Mouse (Mus musculus) gastrocnemius, postnatal 4 days (tissue): ENCODE measurements around the gene Sdsl. TPM values are rescaled to one million over a fixed set of nuclear protein-coding genes. Genes with fewer than 3 reads are reported as not detected.

Experiments used
- DNase-seq, 2 experiments: peaks; one replicate each; pipeline ENCODE4 v3.0.0; 2021 to 2022; ENCODE audit warnings: low spot score in 2 of 2, mixed read lengths in 2 of 2
- total RNA-seq, 2 experiments: library from RNA; stranded (reverse); gene quantifications; 2 replicates each; pipeline ENCODE4 v1.2.3; 2021

The Sdsl gene
- total RNA-seq, 2 experiments from 2014 or later = 0.32 to 0.73 TPM

- no peak for DNase-seq
Observed at GRCm38 (mm10) chr5:120495064-120495702, 22.6 kb upstream of the Sdsl start.

DNA sequence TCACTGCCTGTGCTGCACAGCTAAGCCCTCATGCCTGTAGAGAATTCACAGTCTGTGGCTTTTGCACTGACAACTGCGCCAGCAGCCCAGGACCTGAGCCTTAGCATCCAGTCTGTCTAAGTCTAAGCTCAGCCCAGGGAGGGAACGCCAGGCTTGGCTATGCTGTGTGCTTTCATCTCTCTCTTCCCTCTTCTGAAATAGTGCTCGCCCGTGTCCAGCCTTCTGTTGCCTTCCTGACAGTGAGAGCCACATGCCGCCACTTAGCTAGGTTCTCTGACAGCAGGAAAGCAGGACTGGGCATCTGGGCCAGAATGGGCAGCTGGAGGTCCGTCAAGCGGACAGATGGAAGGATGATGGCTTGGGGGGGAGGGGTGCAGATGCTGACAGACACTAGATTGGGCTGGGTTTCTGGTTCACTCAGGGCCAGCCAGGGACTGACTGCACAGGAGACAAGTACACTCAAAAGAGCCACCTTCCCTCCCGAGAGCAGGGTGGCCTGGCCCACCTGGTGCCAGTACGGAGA, 21.3 kb upstream of the Sdsl start:
- DNase-seq = no peak

- DNase-seq = no peak
Observed at GRCm38 (mm10) chr5:120493440-120493839, 20.8 kb upstream of the Sdsl start.

DNA sequence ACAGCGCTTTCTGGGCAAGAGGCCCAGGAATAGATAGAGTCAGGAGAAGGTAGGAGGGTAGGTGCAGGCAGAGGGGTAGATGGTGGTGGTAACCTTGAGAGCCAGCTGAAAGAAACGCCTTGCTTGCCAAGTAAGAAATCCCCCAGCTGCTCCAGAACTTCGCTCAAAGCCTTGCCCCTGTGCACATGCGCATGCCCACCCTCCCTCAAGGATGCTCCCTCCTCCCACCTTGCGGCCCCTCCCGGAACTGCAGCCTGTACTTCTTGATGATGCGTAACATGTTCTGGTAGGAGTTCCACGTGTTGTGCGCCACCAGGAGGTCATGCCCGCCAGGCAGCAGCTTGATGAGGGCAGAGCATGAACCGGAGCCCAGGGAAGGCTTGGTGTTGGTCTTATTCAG, 19.8 kb upstream of the Sdsl start:
- no peak for DNase-seq

DNA sequence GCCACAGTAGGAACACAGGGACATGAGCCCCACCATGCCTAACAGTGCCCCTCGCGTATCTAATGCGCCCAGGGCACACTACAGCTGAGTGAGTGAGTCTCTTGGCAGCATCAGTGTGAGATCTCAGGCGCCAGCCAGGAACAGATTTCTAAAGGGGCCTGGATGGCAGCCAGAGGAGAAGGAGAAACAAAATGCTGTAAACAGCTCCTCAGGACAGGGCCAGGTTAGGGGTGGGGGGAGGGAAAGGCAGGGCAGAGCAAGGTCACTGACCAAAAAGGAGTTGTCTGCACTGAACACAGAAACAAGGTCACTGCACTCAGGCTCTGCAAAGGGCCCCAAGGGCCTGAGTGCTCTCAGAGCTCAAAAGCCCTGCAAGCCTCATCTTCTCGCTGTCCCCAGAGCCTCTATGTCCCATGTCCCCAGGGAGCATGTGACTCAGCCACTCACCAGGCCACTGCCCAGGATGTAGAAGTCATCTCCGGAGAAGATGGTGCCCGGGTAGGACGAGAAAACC, 18.1 kb upstream of the Sdsl start:
- no peak for DNase-seq

DNA sequence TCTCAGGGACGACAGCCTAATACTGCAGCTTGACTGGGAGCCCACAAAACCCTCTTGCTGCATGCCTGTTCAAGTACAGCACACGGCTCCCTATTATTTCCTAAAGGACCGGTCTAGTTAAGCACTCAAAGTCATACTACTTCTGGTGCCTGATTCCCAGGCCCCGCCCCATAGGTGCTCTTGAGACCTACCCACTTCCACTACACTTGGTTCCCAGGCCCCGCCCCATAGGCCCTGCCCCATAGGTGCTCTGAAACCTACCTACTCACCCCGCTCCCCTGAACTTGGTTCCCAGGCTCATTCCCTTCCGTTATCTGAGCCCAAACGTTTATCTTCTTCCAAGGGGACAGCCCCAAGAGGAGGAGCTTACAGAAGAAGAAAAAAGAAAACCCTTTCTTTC, 15.2 kb upstream of the Sdsl start:
- DNase-seq = no peak

DNA sequence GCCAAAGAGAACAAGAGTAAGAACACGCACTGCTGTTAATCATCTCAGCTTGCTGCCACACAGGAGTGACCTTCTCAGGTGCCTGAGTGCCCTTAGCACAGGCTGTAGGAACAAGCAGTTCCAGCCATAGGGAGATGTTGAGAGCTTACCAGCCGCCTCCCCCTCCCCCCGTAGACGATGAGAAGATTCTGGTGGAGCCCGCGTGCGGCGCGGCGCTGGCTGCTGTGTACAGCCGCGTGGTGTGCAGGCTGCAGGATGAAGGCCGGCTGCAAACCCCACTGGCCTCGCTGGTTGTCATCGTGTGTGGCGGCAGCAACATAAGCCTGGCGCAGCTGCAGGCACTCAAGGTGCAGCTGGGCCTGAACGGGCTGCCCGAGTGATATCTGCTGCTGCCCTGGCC, 10.8 kb upstream of the Sdsl start:
- DNase-seq = no peak

GRCm38 (mm10) chr5:120481205-120481604, 8.6 kb upstream of the Sdsl start:
- no peak for DNase-seq

GRCm38 (mm10) chr5:120479538-120479937, 6.9 kb upstream of the Sdsl start:
- DNase-seq = no peak

GRCm38 (mm10) chr5:120477993-120478392, 5.4 kb upstream of the Sdsl start:
- DNase-seq = no peak

DNA sequence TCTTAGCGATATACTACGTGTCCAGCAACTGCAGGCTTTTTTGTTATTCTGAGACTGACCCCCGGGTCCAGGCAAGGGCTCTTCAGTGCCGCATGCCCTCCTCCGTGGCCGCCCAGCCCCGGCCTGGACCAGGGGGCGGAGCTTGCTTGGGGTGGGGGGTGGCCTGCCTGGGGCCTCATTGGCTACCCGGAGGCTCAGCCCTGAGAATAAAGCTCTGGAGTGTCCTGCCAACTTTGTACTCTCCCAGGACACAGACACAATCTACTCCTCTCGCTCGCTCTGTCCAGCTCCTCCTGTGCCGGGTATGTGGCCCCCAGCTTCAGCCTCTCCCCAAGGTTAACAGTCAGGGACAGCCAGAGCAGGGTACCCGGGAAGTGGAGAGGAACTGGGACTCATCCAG, 3.7 kb upstream of the Sdsl start, which contains the start of gene Sds:
Sds (plus strand) TSS at position 231 of the 400 bp plus-strand sequence.
- DNase-seq = no peak

- DNase-seq = no peak
Observed at GRCm38 (mm10) chr5:120475861-120476260, 3.3 kb upstream of the Sdsl start.

DNA sequence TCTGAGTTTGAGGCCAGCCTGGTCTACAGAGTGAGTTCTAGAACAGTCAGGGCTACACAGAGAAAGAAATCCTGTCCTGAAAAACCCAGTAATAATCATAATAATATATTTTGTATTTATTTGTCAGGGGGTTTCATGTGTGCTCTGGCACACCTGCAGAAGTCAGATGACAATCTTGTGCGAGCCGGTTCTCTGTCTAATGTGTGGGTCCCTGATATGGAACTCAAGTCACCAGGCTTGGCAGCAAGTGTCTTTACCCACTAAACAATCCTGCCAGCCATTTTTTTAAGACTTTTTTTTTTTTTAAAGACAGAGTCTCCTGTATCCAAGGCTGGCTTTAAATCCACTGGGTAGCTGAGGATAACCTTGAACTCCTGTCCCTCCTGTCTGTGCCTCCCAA, 751 bp upstream of the Sdsl start:
- DNase-seq = no peak

DNA sequence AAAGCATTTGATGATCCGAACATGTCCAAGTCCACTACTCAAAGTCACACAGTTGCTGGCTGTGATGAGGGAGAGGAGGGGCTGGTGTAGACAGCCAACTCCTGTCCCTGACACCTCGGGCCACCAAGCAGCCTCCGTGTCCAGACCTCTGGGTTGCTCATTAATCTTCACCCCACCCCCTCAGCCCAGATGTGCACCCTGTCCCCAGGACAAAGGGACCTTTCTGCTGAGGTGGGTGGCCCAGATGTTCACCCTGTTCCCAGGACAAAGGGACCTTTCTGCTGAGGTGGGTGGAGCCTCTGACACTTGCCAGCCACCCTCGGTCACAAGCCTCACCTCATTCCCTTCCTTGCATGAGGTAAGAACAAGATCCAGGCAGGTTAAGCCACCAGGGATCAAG, 1.1 kb downstream of the Sdsl start:
- DNase-seq = no peak

DNA sequence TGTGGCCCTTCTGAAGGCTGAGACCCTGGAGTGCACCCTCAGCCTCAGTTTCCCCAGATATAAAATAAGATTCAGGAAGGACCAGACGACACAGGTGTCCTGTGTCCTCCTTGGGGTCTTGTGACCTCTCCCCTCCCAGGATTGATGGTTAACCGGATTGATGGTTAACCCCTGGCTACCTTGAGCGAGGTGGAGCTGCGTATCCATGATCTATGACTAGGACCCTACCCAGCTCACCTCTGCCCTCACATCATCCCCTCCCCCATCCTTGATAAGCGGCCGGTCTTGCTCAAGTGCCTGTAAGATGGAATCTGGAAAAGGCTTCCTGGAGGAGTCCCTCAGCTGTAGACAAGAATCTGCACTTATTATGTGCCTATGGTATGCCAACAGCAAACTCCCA, 3.8 kb downstream of the Sdsl start:
- DNase-seq = no peak

DNA sequence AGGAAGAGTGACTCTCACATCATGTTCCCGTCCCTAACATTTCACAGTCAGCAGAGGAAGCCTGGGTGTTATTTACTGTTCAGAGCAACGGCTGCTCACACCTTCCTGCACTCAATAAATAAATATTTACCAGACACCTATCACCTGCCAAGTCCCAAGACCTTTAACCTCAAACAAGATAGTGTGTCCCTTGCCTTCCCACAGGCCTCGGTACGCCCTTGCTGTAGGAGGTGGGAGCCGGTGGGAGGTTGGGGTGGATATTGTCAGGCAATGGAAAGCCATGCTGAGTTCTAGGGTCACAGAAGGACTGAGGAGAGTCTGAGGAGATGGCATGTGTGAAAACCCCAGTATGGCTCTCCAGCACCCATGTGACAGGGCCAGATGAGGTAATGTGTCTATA, 4.3 kb downstream of the Sdsl start:
- no peak for DNase-seq

DNA sequence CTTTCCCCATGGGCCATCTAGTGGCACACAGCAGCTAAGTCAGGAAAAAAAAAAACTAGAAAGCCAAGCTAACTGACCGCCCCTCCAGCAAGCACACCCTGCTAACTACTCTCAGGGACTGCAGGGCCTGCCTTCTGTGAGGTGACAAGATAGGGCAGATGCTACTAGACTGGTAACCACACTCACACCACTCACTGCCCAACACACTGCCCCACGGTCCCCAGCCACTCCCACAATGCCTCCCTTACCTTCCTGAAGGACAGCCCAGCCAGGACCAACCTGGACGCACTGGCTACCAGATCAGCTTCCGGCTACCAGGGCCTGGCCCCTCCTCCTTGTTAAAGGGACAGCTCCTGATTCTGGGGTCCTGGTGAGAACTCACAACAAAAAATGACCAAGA, 5.6 kb downstream of the Sdsl start:
- no peak for DNase-seq

GRCm38 (mm10) chr5:120465860-120466259, 6.8 kb downstream of the Sdsl start:
- no peak for DNase-seq

DNA sequence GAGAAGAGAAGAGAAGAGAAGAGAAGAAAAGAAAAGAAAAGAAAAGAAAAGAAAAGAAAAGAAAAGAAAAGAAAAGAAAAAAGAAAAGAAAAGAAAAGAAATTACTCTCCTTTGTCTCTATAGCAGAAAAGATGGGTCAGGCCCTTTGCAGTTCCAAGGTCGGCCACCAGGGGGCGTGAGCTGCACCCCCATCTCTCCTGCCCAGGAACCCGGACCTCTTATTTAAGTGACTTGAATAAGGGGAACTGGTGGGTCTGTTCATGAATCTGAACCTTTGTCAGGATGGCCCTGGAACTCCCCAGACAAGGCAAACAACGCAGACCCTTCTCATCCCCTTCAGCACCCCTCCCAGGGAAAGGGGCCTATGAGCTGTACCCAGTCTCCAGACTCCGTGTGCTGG, 7.5 kb downstream of the Sdsl start:
- no peak for DNase-seq

GRCm38 (mm10) chr5:120464321-120464720, 8.3 kb downstream of the Sdsl start:
- no peak for DNase-seq

GRCm38 (mm10) chr5:120461902-120462301, 10.7 kb downstream of the Sdsl start:
- no peak for DNase-seq

DNA sequence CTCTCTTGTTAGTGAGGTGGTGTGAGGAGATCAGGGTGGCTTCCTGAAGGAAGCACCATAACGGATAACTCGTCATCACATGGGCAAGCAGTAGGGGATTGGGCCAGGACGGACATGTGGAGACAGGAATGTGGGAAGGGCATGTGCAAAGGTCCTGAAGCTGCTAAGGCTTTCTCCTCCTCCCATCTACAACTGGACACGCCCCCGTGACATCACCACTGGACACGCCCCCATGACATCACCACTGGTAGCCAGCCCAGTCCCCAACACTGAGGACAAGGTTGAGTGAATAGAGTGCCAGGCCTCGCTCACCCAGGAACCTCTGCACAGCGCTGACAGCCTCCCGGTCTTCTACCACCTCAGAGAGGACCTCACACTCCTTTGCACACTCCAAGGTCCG, 13.5 kb downstream of the Sdsl start:
- no peak for DNase-seq

GRCm38 (mm10) chr5:120457628-120458027, 15.0 kb downstream of the Sdsl start:
- DNase-seq = peak in 1 of 2 experiments; percentile 56
